In genomic region chr1:3121288-3121687, GRCm38 (mm10) we compare ENCODE assay signal across 11 mouse cellular contexts.
DNase-seq lines count a peak whose midpoint lies in the region; ATAC-seq lines count a peak whose summit lies in the region.
"Had no signal": no experiment of that assay in that cellular context is flagged by ENCODE, and none has a peak within 500 bp of the region (broad histone marks: within the 10 kb centered on the region; RNA-seq: fewer than 3 reads in every experiment).

No protein-coding gene starts in this region.

- no peaks in the 10 kb centered on the region for H3K27me3 ChIP-seq in hindbrain, embryonic 14.5 days (ENCODE audit: control insufficient read depth, insufficient read depth, low read length)
- H3K27me3 ChIP-seq in hindbrain, embryonic 10.5 days (ENCODE audit: insufficient read depth, poor library complexity, severe bottlenecking), result no peaks in the 10 kb centered on the region
- H3K27me3 ChIP-seq in neural tube, embryonic 15.5 days (replicated peaks), result no peaks in the 10 kb centered on the region
- H3K27me3 ChIP-seq: midbrain, embryonic 12.5 days had no signal

- no peak overlapping the region for H3K4me3 ChIP-seq in hindbrain, embryonic 14.5 days (replicated peaks; ENCODE audit: low read length)
- no peak overlapping the region for H3K4me3 ChIP-seq in hindbrain, embryonic 10.5 days
- no peak overlapping the region for H3K4me3 ChIP-seq in neural tube, embryonic 15.5 days (replicated peaks)
- H3K4me3 ChIP-seq: midbrain, embryonic 12.5 days had no signal

- peak; percentile 48 for DNase-seq in hindbrain, embryonic 14.5 days (ENCODE audit: low spot score)
- no peak for DNase-seq in hindbrain, embryonic 10.5 days (ENCODE audit: low spot score)
- DNase-seq in Muller cell, postnatal 12 days (ENCODE audit: inconsistent ontology term), result peak; percentile 26
- DNase-seq in gastrocnemius, postnatal 10 days, result peak; percentile 30
- peak; percentile 66 to 70 for DNase-seq in left cerebral cortex, postnatal 10 days (ENCODE audit: extremely low spot score in 1 of 2, low spot score in 2 of 2)
- DNase-seq in spleen, postnatal 10 days (ENCODE audit: low spot score in 2 of 2), result no peak
- no peak for DNase-seq in cerebellum, adult 18-20 months
- DNase-seq: thymus, postnatal 25 days had no signal

- ATAC-seq in hindbrain, embryonic 14.5 days (ENCODE audit: low FRiP score), result no peak
- ATAC-seq in neural tube, embryonic 15.5 days (ENCODE audit: low FRiP score), result no peak

- H3K9me3 ChIP-seq in hindbrain, embryonic 14.5 days (ENCODE audit: control insufficient read depth, low read length), result no peaks in the 10 kb centered on the region
- no peaks in the 10 kb centered on the region for H3K9me3 ChIP-seq in hindbrain, embryonic 10.5 days
- no peaks in the 10 kb centered on the region for H3K9me3 ChIP-seq in neural tube, embryonic 15.5 days (replicated peaks)
- H3K9me3 ChIP-seq: midbrain, embryonic 12.5 days had no signal

- no peaks in the 10 kb centered on the region for H3K36me3 ChIP-seq in hindbrain, embryonic 14.5 days (replicated peaks; ENCODE audit: control insufficient read depth, insufficient read depth)
- H3K36me3 ChIP-seq in hindbrain, embryonic 10.5 days, result no peaks in the 10 kb centered on the region
- H3K36me3 ChIP-seq in neural tube, embryonic 15.5 days, result no peaks in the 10 kb centered on the region
- H3K36me3 ChIP-seq: midbrain, embryonic 12.5 days had no signal

- no peak overlapping the region for H3K27ac ChIP-seq in hindbrain, embryonic 14.5 days
- no peak overlapping the region for H3K27ac ChIP-seq in hindbrain, embryonic 10.5 days
- no peak overlapping the region for H3K27ac ChIP-seq in neural tube, embryonic 15.5 days (replicated peaks)
- H3K27ac ChIP-seq: kidney, postnatal 0 days; midbrain, embryonic 12.5 days had no signal

- H3K4me1 ChIP-seq in hindbrain, embryonic 14.5 days (replicated peaks; ENCODE audit: control insufficient read depth, insufficient read depth, low read length), result no peaks in the 10 kb centered on the region
- no peaks in the 10 kb centered on the region for H3K4me1 ChIP-seq in hindbrain, embryonic 10.5 days (replicated peaks)
- H3K4me1 ChIP-seq in neural tube, embryonic 15.5 days, result peaks cover 3% of the 10 kb centered on the region; the same call in 1 of the 2 replicates
- H3K4me1 ChIP-seq: midbrain, embryonic 12.5 days had no signal

- no peak overlapping the region for H3K9ac ChIP-seq in hindbrain, embryonic 14.5 days
- no peak overlapping the region for H3K9ac ChIP-seq in neural tube, embryonic 15.5 days (replicated peaks)
- H3K9ac ChIP-seq: midbrain, embryonic 12.5 days had no signal

- no peak overlapping the region for H3K4me2 ChIP-seq in hindbrain, embryonic 14.5 days (replicated peaks)
- H3K4me2 ChIP-seq in neural tube, embryonic 15.5 days, result no peak overlapping the region
- H3K4me2 ChIP-seq: midbrain, embryonic 12.5 days had no signal

- intact Hi-C loops in left cerebral cortex, postnatal 10 days (cut with DNase I), result no loop called here

- WGBS in hindbrain, embryonic 14.5 days, result 69% methylated on average over 2 of the region's 2 CpGs
- 91% methylated on average over 2 of the region's 2 CpGs for WGBS in hindbrain, embryonic 10.5 days
- WGBS in neural tube, embryonic 15.5 days, result 69% methylated on average over 2 of the region's 2 CpGs

Comparison
In these comparisons a context has a peak if more than half of its experiments do, and no peak if none do; other contexts are left out.
1. DNase-seq: peak in hindbrain, embryonic 14.5 days (single experiment), Muller cell, postnatal 12 days (single experiment), gastrocnemius, postnatal 10 days (single experiment) and left cerebral cortex, postnatal 10 days (2 of 2); none in hindbrain, embryonic 10.5 days (single experiment), spleen, postnatal 10 days (0 of 2) and cerebellum, adult 18-20 months (0 of 2).